Mouse (Mus musculus) thymus, postnatal 36 days (tissue): Measurements from ENCODE around the gene Msh6.
"Not testable (repeated sequence)": the region's sequence is repeated elsewhere in the genome, so short reads cannot be mapped to it uniquely, and the experiment has no call there.

ENCODE experiments used
- DNase-seq, 2 experiments: peaks; one replicate each; pipeline ENCODE4 v3.0.0; 2022; ENCODE audit warnings: mixed read lengths in 2 of 2

Msh6 gene

GRCm38 (mm10) chr17:87974629-87975228, at the start of gene Msh6:
Gene Msh6 (plus strand): TSS chr17:87975062.
- DNase-seq: peak; percentile 98 to 99

DNA sequence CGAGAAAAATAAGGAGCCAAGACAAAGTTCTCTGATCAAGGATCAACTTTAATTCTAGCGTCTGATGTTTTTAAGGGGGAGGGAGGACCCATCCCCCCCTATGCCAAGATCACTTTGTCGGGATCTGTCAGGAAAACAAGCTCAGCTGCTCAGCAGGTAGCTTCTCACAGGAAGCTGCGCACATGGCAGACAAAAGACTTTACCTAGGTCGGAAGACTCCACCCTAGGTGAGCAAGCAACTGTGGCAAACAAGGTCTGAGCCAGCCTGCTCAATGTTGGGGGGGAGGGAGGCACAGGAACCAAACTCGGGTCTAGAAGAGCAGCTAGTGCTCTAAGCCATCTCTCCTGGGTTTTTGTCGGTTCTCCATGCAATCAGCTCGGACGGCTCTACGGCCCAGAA, 40.5 kb upstream of the Msh6 start:
- DNase-seq: no peak

DNA sequence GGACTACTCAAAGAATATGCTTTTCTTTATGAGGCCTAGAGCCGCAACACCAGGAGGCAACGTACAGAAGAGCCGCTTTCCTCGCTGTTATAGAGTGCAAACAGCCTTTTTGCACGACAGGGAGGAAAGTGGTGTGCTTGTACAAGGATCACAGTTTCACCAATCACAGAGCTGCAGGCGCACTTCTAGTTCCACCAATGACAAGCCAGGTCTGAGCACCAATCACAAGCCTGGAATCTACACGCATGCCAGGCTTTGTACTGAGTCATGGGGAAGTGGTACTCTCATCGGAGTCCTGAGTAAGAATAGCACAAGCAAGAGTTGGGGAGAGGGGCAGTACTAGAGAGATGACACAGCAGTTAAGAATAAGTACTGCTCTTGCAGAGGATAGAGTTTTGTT, 40.1 kb upstream of the Msh6 start:
- DNase-seq: no peak

DNA sequence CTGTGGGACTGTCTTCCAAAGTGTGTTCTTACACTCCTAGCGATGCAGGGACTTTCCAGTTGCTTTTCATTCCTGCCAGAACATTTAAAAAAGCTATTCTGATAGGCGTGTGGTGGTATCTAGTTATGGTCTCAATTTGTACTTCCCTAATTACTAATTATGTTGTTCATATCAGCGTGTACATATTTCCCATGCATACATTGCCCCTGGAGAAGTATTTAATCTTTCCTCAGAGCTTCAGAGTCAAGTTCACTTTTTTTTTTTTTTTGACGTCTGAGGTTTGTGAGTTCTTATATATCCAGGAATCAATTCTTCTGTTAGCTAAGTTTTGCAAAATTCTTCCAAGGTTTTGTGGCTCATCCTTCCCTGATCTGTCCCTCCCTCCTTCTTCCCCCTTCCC, 38.7 kb upstream of the Msh6 start:
- no peak for DNase-seq

GRCm38 (mm10) chr17:87948965-87949584, 25.8 kb upstream of the Msh6 start:
- peak; percentile 75 to 77 for DNase-seq

DNA sequence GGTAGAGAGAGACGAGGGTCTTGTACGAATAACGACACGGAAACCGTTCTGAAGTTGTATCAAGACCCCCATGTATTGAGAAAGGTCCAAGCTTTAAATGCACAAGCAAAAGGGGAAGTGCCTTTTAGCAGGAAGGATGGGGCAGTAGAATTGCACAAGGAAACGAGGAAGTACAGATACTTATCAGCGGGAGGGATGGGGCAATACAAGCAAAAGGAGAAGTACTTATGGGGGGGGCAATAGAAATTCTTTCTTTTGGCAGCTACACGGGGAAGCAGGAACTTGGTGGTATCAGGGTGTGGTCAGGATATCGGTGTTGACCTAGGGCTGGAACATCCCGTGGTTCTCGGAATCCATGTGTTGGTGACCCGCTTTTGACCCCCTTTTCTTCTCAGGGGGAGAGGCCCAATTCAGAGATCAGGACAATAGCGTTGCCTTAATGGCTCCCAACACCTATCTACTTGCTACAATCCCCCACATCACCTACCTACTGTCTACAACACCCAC, 20.2 kb upstream of the Msh6 start:
- DNase-seq: not testable (repeated sequence)

- no peak for DNase-seq
These were observed 17.6 kb upstream of the Msh6 start for GRCm38 (mm10) chr17:87957096-87957840.

DNA sequence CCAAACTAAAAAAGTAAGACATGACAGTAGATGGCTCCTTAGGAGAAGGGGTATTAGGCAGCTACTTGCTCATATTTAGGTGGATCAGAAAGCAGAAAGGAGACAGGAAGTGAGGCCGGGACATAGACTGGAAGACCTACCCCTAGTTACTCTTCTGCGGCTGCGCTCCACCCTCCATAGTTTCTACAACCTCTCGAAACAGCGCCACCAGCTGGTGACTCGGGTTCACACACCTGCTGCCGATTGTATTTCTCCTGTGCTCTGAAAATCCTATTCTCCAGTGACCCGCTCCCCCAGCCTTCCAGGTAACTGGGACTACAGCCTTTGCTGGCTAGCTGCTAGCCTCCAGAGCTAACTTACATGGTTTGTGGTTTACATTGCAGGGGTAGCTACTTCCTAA, 16.6 kb upstream of the Msh6 start:
- peak; percentile 38 to 41 for DNase-seq

- not testable (repeated sequence) for DNase-seq
These were observed 15.5 kb upstream of the Msh6 start for GRCm38 (mm10) chr17:87959406-87959805.

- DNase-seq: not testable (repeated sequence)
These were observed 14.9 kb upstream of the Msh6 start for GRCm38 (mm10) chr17:87959931-87960330.

- DNase-seq: no peak
These were observed 11.5 kb upstream of the Msh6 start for GRCm38 (mm10) chr17:87963081-87964075.

DNA sequence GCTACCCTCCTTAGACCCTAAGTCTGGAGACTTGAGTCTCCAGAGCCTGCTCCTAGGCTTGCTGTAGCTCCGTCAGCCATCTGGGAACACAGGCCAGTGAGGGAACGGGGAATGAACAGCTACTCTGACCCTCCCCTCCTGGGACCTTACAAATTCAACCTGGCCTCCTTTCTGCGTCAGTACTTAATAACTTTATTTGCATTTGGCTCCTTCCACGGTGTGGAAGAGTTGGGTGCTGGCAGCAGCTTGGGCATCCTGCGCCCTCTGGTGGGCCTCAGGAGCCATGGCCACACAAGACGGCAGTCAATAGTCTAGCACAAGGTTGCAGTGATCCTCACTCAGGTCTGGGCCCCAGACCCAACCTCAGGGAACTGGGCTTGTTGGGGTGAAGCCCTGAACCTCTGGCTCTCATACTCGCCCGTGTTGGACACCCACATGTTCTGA, 6.4 kb upstream of the Msh6 start:
- not testable (repeated sequence) for DNase-seq

GRCm38 (mm10) chr17:87971696-87972591, 2.9 kb upstream of the Msh6 start:
- DNase-seq: not testable (repeated sequence)

- DNase-seq: no peak
These were observed 2.0 kb upstream of the Msh6 start for GRCm38 (mm10) chr17:87972856-87973255.

DNA sequence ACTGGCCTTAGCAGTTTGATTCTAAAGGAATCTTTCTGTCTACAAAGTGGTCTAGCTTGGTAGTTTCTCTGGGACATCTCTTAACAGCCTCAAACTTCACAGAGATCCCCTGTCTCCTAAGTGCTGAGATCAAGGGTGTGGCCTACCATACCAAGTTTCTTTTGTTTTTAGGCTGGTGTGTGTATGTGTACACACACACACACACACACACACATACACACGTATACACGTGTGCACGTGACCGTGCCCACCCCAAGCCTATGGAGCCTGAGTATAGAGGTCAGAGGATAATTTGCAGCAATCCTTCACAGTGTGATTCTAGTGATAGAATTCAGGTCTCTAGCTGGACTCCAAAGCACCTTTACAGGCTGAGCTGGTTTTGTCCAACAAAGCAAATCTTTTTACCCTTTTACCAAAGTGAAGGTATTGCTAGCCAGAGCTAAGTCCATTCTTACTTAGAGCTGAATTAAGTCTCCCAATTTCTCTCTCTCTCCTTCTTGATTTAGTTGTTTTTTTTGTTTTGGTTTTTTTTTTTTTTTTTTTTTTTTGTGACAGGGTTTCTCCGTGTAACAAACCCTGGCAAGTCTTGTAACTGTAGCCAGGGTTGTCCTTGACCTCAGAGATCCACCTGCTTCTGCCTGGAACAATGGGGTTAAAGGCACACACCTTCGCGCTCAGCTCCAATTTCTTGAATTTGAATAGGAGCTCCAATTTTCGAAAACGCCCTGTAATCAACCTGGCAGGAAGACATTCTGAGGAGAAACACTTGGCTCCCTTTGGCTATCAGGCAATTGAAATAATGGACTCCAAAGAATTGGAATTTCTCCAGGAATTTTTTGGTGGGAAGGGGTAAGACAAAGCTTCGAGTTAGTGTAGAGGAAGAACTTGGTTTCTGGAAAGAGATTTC, 1.3 kb upstream of the Msh6 start:
- no peak for DNase-seq

GRCm38 (mm10) chr17:87975229-87975853, 479 bp downstream of the Msh6 start:
- peak; percentile 79 to 85 for DNase-seq

- no peak for DNase-seq
These were observed 1.4 kb downstream of the Msh6 start for GRCm38 (mm10) chr17:87976154-87976806.

- DNase-seq: not testable (repeated sequence)
These were observed 2.1 kb downstream of the Msh6 start for GRCm38 (mm10) chr17:87976927-87977326.

- not testable (repeated sequence) for DNase-seq
These were observed 4.8 kb downstream of the Msh6 start for GRCm38 (mm10) chr17:87979696-87980095.
